Comparison of ENCODE assay signal across 27 mouse cellular contexts in genomic region chr11:58025881-58026280, GRCm38 (mm10). TPM values are rescaled to one million over a fixed set of nuclear protein-coding genes. Genes with fewer than 3 reads are reported as not detected.
DNase-seq lines count a peak whose midpoint lies in the region; ATAC-seq and TF ChIP-seq lines count a peak whose summit lies in the region.
"Had no signal": no experiment of that assay in that cellular context is flagged by ENCODE, and none has a peak within 500 bp of the region (broad histone marks: within the 10 kb centered on the region; RNA-seq: fewer than 3 reads in every experiment).

No protein-coding gene starts in this region.

- peak overlapping the region; percentile 43; the same call in 1 of the 2 replicates for H3K27ac ChIP-seq in gastrocnemius, adult 2 months
- H3K27ac ChIP-seq in midbrain, embryonic 11.5 days (ENCODE audit: low read depth, low read length) = no peak overlapping the region
- no peak overlapping the region for H3K27ac ChIP-seq in midbrain, postnatal 0 days (ENCODE audit: low read depth, low read length)
- H3K27ac ChIP-seq: forebrain, embryonic 13.5 days; heart, embryonic 10.5 days; hindbrain, embryonic 14.5 days; limb, embryonic 10.5 days; limb, embryonic 15.5 days; liver, embryonic 14.5 days; midbrain, embryonic 12.5 days had no signal

- 88% methylated on average over 4 of the region's 4 CpGs for WGBS in midbrain, embryonic 11.5 days
- WGBS in midbrain, postnatal 0 days = 88% methylated on average over 4 of the region's 4 CpGs

- no peak overlapping the region for H3K9ac ChIP-seq in midbrain, embryonic 11.5 days (ENCODE audit: low read length)
- H3K9ac ChIP-seq in midbrain, postnatal 0 days (replicated peaks; ENCODE audit: low read length, poor library complexity, severe bottlenecking) = no peak overlapping the region
- H3K9ac ChIP-seq: forebrain, embryonic 13.5 days; hindbrain, embryonic 14.5 days; limb, embryonic 15.5 days; liver, embryonic 14.5 days; midbrain, embryonic 12.5 days had no signal

- ATAC-seq in midbrain, embryonic 11.5 days (ENCODE audit: low FRiP score) = no peak
- no peak for ATAC-seq in midbrain, postnatal 0 days (ENCODE audit: low FRiP score)
- ATAC-seq: forebrain, embryonic 13.5 days; inflammation-experienced regulatory T-cells, adult 6 months had no signal

- H3K36me3 ChIP-seq in midbrain, embryonic 11.5 days (ENCODE audit: control insufficient read depth, insufficient read depth, low read length) = no peaks in the 10 kb centered on the region
- no peaks in the 10 kb centered on the region for H3K36me3 ChIP-seq in midbrain, postnatal 0 days (ENCODE audit: insufficient read depth, low read length)
- H3K36me3 ChIP-seq: limb, embryonic 15.5 days; midbrain, embryonic 12.5 days had no signal

- TF ChIP-seq CTCF in gastrocnemius, adult 2 months (IDR thresholded peaks at IDR 0.05) = no peak
- TF ChIP-seq CTCF in midbrain, postnatal 0 days (IDR thresholded peaks at IDR 0.05) = no peak

- no peaks in the 10 kb centered on the region for H3K27me3 ChIP-seq in midbrain, embryonic 11.5 days (ENCODE audit: control insufficient read depth, insufficient read depth, low read length)
- H3K27me3 ChIP-seq in midbrain, postnatal 0 days (ENCODE audit: insufficient read depth, low read length) = no peaks in the 10 kb centered on the region
- H3K27me3 ChIP-seq: forebrain, embryonic 13.5 days; limb, embryonic 15.5 days; midbrain, embryonic 12.5 days had no signal

- intact Hi-C loops in gastrocnemius, adult 2 months (cut with DNase I) = no loop called here

- no peaks in the 10 kb centered on the region; the same call in 1 of the 2 replicates for H3K4me1 ChIP-seq in midbrain, embryonic 11.5 days (ENCODE audit: control insufficient read depth, insufficient read depth, low read length)
- H3K4me1 ChIP-seq in midbrain, postnatal 0 days (ENCODE audit: insufficient read depth, low read length) = peaks cover 8% of the 10 kb centered on the region; the same call in 1 of the 2 replicates
- H3K4me1 ChIP-seq: midbrain, embryonic 12.5 days had no signal

- H3K4me2 ChIP-seq in midbrain, embryonic 11.5 days = no peak overlapping the region
- H3K4me2 ChIP-seq in midbrain, postnatal 0 days (ENCODE audit: low read depth, low read length, poor library complexity, severe bottlenecking) = no peak overlapping the region
- H3K4me2 ChIP-seq: forebrain, embryonic 13.5 days; hindbrain, embryonic 14.5 days; limb, embryonic 15.5 days; midbrain, embryonic 12.5 days had no signal

- no peak overlapping the region for H3K4me3 ChIP-seq in gastrocnemius, adult 2 months
- no peak overlapping the region for H3K4me3 ChIP-seq in midbrain, embryonic 11.5 days (ENCODE audit: low read depth, low read length)
- no peak overlapping the region for H3K4me3 ChIP-seq in midbrain, postnatal 0 days (ENCODE audit: low read depth, low read length)
- H3K4me3 ChIP-seq: forebrain, embryonic 13.5 days; heart, embryonic 10.5 days; limb, embryonic 10.5 days; limb, embryonic 15.5 days; midbrain, embryonic 12.5 days had no signal

- no peaks in the 10 kb centered on the region for H3K9me3 ChIP-seq in midbrain, embryonic 11.5 days (ENCODE audit: control insufficient read depth, low read length)
- H3K9me3 ChIP-seq in midbrain, postnatal 0 days (ENCODE audit: low read length) = no peaks in the 10 kb centered on the region
- H3K9me3 ChIP-seq: forebrain, embryonic 13.5 days; G1E; heart, embryonic 10.5 days; limb, embryonic 10.5 days; limb, embryonic 15.5 days; midbrain, embryonic 12.5 days had no signal

- no peak for DNase-seq in gastrocnemius, adult 2 months
- no peak for DNase-seq in gastrocnemius, postnatal 4 days (ENCODE audit: low spot score in 2 of 2)
- peak; percentile 62 for DNase-seq in kidney, adult 9 months
- DNase-seq in kidney, postnatal 4 days = no peak
- peak; percentile 17 for DNase-seq in midbrain, embryonic 11.5 days (ENCODE audit: low spot score, missing footprints)
- DNase-seq in midbrain, postnatal 0 days (ENCODE audit: low spot score) = no peak
- no peak for DNase-seq in cerebellum, postnatal 4 days (ENCODE audit: low spot score in 2 of 2)
- DNase-seq in natural killer cell, adult 2 months (ENCODE audit: low spot score in 2 of 2) = no peak
- DNase-seq: adrenal gland, postnatal 10 days; cerebellum, adult 8-10 months; cerebellum, postnatal 25 days; gastrocnemius, postnatal 14 days; heart, adult 11 months; heart, postnatal 4 days; layer of hippocampus, adult 9-11 months; lung, postnatal 36 days; thymus, adult 18-20 months; thymus, postnatal 25 days had no signal

RNA-seq across cellular contexts. Expression of gene Larp1, which starts 17.0 kb away (rescaled TPM):
- 10 to 100 TPM; 90.4 to 98.4 TPM for total RNA-seq in gastrocnemius, adult 2 months (2021)
- total RNA-seq in gastrocnemius, postnatal 4 days (2021) = 10 to 100 TPM; 92.7 to 95.0 TPM
- polyA plus RNA-seq in midbrain, embryonic 11.5 days (2014; fragmentation: Nextera tagmentation; extraction: Ambion mirVana) = 13.9 and 14.0 TPM in 2 replicates
- total RNA-seq in midbrain, postnatal 0 days (2014; rRNA removed) = 51.8 and 53.1 TPM in 2 replicates
- 14.7 and 15.7 TPM in 2 replicates for polyA plus RNA-seq in midbrain, postnatal 0 days (2015; fragmentation: Nextera tagmentation; extraction: Ambion mirVana)

Comparison
In these comparisons a context has a peak if more than half of its experiments do, and no peak if none do; other contexts are left out.
1. DNase-seq: peak in kidney, adult 9 months (single experiment) and midbrain, embryonic 11.5 days (single experiment); none in gastrocnemius, adult 2 months (single experiment), gastrocnemius, postnatal 4 days (0 of 2), kidney, postnatal 4 days (0 of 2), midbrain, postnatal 0 days (single experiment), cerebellum, postnatal 4 days (0 of 2) and natural killer cell, adult 2 months (0 of 2).